Mouse (Mus musculus) cortical plate, adult 2 months (tissue): ENCODE data around the gene Armcx2.

Experiments
- CTCF ChIP-seq: fragments of 200-500 bp; IDR thresholded peaks from 2 replicates; pipeline ENCODE4 v1.5.1; 2011; ENCODE audit warnings: mild to moderate bottlenecking, control low read depth, low read length; ENCODE audit not compliant: insufficient read depth; ENCODE audit errors: extremely low read depth
- POLR2A ChIP-seq: fragments of 200-500 bp; IDR thresholded peaks from 2 replicates; pipeline ENCODE4 v1.6.1; 2011; ENCODE audit warnings: mild to moderate bottlenecking, low read length, control low read depth; ENCODE audit not compliant: insufficient read depth; ENCODE audit errors: extremely low read depth

GRCm38 (mm10) chrX:134849662-134850061 is 40.6 kb upstream of the Armcx2 start:
- no peak for TF ChIP-seq POLR2A
- no peak for TF ChIP-seq CTCF
